Mouse (Mus musculus) stomach, embryonic 16.5 days (tissue): Measurements from ENCODE around the gene Ppp2r1b. TPM values are rescaled to one million over a fixed set of nuclear protein-coding genes. Genes with fewer than 3 reads are reported as not detected.
A peak's percentile ranks its signal among the peaks of the same experiment; 100 is the strongest.

Source experiments
- ATAC-seq: fragments of 200-750 bp; cut with Nextera tagmentation; 2 replicates; pipeline ENCODE4 v1.8.0; 2017; ENCODE audit warnings: moderate number of reproducible peaks, moderate TSS enrichment; ENCODE audit not compliant: insufficient read depth, low FRiP score
- H3K27ac ChIP-seq: fragments of 300-500 bp; sonication (generic); 2 replicates; pipeline ENCODE4 v1.5.1; 2014; ENCODE audit warnings: low read length
- H3K27me3 ChIP-seq: fragments of 300-500 bp; sonication (generic); 2 replicates; pipeline ENCODE4 v1.6.1; 2014; ENCODE audit warnings: low read length, control low read depth, mixed read lengths; ENCODE audit not compliant: control insufficient read depth, insufficient read depth
- H3K36me3 ChIP-seq: fragments of 300-500 bp; sonication (generic); 2 replicates; pipeline ENCODE4 v1.6.1; 2014; ENCODE audit warnings: low read length; ENCODE audit not compliant: control insufficient read depth, insufficient read depth
- H3K4me1 ChIP-seq: fragments of 300-500 bp; sonication (generic); 2 replicates; pipeline ENCODE4 v1.6.1; 2014; ENCODE audit warnings: low read length, control low read depth, mixed read lengths; ENCODE audit not compliant: control insufficient read depth, insufficient read depth
- H3K4me2 ChIP-seq: fragments of 300-500 bp; sonication (generic); 2 replicates; pipeline ENCODE4 v1.6.1; 2014; ENCODE audit warnings: low read depth, low read length, mixed read lengths
- H3K4me3 ChIP-seq: fragments of 300-500 bp; sonication (generic); replicated peaks from 2 replicates; pipeline ENCODE4 v1.5.1; 2014; ENCODE audit warnings: mild to moderate bottlenecking, low read length
- H3K9ac ChIP-seq: fragments of 300-500 bp; sonication (generic); 2 replicates; pipeline ENCODE4 v1.6.1; 2014; ENCODE audit warnings: low read length
- H3K9me3 ChIP-seq: fragments of 300-500 bp; sonication (generic); replicated peaks from 2 replicates; pipeline ENCODE4 v1.6.1; 2016; ENCODE audit warnings: low read length, control low read depth; ENCODE audit not compliant: control insufficient read depth
- WGBS: fragments of 180-500 bp; shearing (Covaris S2); extraction: QIAGEN DNeasy Blood & Tissue Kit; methylation state at CpG from one replicate; pipeline ENCODE4 v1.1.7; 2014; 5-methylcytosine and 5-hydroxymethylcytosine counted together
- polyA plus RNA-seq: library from polyadenylated mRNA; unstranded; fragments of >200 nt; fragmentation: Nextera tagmentation; extraction: Ambion mirVana; gene quantifications from 2 replicates; pipeline ENCODE4 v1.2.1, GENCODE M21; 2015

Gene Ppp2r1b
- polyA plus RNA-seq = 79.3 and 87.5 TPM in 2 replicates

GRCm38 (mm10) chr9:50845081-50845480 lies at the start of gene Ppp2r1b:
TSS of gene Ppp2r1b (plus strand) at chr9:50845301.
- Histone ChIP-seq H3K36me3 (peaks cover 6% of the 10 kb centered on the region; the same call in 1 of the 2 replicates), H3K4me3 (no peak within 1 kb of the TSS), H3K9ac (no peak within 1 kb of the TSS), H3K4me2 (no peak within 1 kb of the TSS), H3K27ac (no peak within 1 kb of the TSS), H3K4me1 (peaks cover 13% of the 10 kb centered on the region), H3K27me3 (no peaks in the 10 kb centered on the region), H3K9me3 (no peaks in the 10 kb centered on the region)
- WGBS = 90% methylated on average over 3 of the region's 3 CpGs
- ATAC-seq = no peak

GRCm38 (mm10) chr9:50796776-50797175 lies 48.3 kb upstream of the Ppp2r1b start:
- H3K4me1 ChIP-seq = no peaks in the 10 kb centered on the region
- no peak overlapping the region for H3K27ac ChIP-seq
- WGBS = 87% methylated on average over 8 of the region's 8 CpGs
- ATAC-seq = no peak
- no peak overlapping the region for H3K4me2 ChIP-seq
- no peaks in the 10 kb centered on the region; the same call in none of the 2 replicates for H3K36me3 ChIP-seq
- H3K4me3 ChIP-seq = no peak overlapping the region
- H3K9ac ChIP-seq = no peak overlapping the region
- no peaks in the 10 kb centered on the region for H3K27me3 ChIP-seq
- H3K9me3 ChIP-seq = no peaks in the 10 kb centered on the region

GRCm38 (mm10) chr9:50797641-50798040 lies 47.5 kb upstream of the Ppp2r1b start:
- no peaks in the 10 kb centered on the region for H3K4me1 ChIP-seq
- no peak overlapping the region for H3K9ac ChIP-seq
- no peaks in the 10 kb centered on the region for H3K9me3 ChIP-seq
- H3K4me3 ChIP-seq = no peak overlapping the region
- peaks cover 3% of the 10 kb centered on the region for H3K36me3 ChIP-seq
- no peak overlapping the region for H3K27ac ChIP-seq
- no peaks in the 10 kb centered on the region for H3K27me3 ChIP-seq
- 91% methylated on average over 7 of the region's 7 CpGs for WGBS
- ATAC-seq = no peak
- H3K4me2 ChIP-seq = no peak overlapping the region

- Histone ChIP-seq H3K27ac (no peak overlapping the region), H3K9ac (no peak overlapping the region), H3K4me2 (no peak overlapping the region), H3K36me3 (peaks cover 3% of the 10 kb centered on the region), H3K4me1 (no peaks in the 10 kb centered on the region), H3K27me3 (no peaks in the 10 kb centered on the region), H3K9me3 (no peaks in the 10 kb centered on the region), H3K4me3 (no peak overlapping the region)
- 83% methylated on average over 5 of the region's 5 CpGs for WGBS
- no peak for ATAC-seq
Measured at GRCm38 (mm10) chr9:50798368-50798767, 46.7 kb upstream of the Ppp2r1b start.

GRCm38 (mm10) chr9:50800985-50801384 lies 44.1 kb upstream of the Ppp2r1b start:
- ATAC-seq = no peak
- Histone ChIP-seq H3K9ac (no peak overlapping the region), H3K4me2 (no peak overlapping the region), H3K4me3 (no peak overlapping the region), H3K27ac (no peak overlapping the region), H3K27me3 (no peaks in the 10 kb centered on the region), H3K36me3 (peaks cover 4% of the 10 kb centered on the region), H3K4me1 (no peaks in the 10 kb centered on the region), H3K9me3 (no peaks in the 10 kb centered on the region)
- 58% methylated on average over 2 of the region's 2 CpGs for WGBS

- no peaks in the 10 kb centered on the region for H3K4me1 ChIP-seq
- no peaks in the 10 kb centered on the region for H3K27me3 ChIP-seq
- WGBS = 80% methylated on average over 7 of the region's 7 CpGs
- no peak overlapping the region for H3K4me2 ChIP-seq
- no peak overlapping the region for H3K4me3 ChIP-seq
- ATAC-seq = peak; percentile 56; the same call in 1 of the 2 replicates
- H3K27ac ChIP-seq = no peak overlapping the region
- H3K36me3 ChIP-seq = peaks cover 6% of the 10 kb centered on the region; the same call in 1 of the 2 replicates
- H3K9ac ChIP-seq = no peak overlapping the region
- no peaks in the 10 kb centered on the region for H3K9me3 ChIP-seq
Measured at GRCm38 (mm10) chr9:50803055-50803671, 41.9 kb upstream of the Ppp2r1b start.

- WGBS = 89% methylated on average over 6 of the region's 6 CpGs
- Histone ChIP-seq H3K36me3 (peaks cover 10% of the 10 kb centered on the region), H3K27ac (no peak overlapping the region), H3K4me3 (no peak overlapping the region), H3K9me3 (no peaks in the 10 kb centered on the region), H3K9ac (no peak overlapping the region), H3K4me2 (no peak overlapping the region), H3K4me1 (no peaks in the 10 kb centered on the region), H3K27me3 (no peaks in the 10 kb centered on the region)
- no peak for ATAC-seq
Measured at GRCm38 (mm10) chr9:50808471-50808870, 36.6 kb upstream of the Ppp2r1b start.

GRCm38 (mm10) chr9:50809146-50809545 lies 36.0 kb upstream of the Ppp2r1b start:
- peaks cover 17% of the 10 kb centered on the region for H3K36me3 ChIP-seq
- H3K27ac ChIP-seq = no peak overlapping the region
- H3K9ac ChIP-seq = no peak overlapping the region
- H3K27me3 ChIP-seq = no peaks in the 10 kb centered on the region
- H3K4me3 ChIP-seq = no peak overlapping the region
- no peak for ATAC-seq
- H3K4me1 ChIP-seq = no peaks in the 10 kb centered on the region
- H3K9me3 ChIP-seq = no peaks in the 10 kb centered on the region
- no peak overlapping the region for H3K4me2 ChIP-seq
- WGBS = 93% methylated on average over 13 of the region's 13 CpGs

- Histone ChIP-seq H3K4me2 (no peak overlapping the region), H3K4me1 (no peaks in the 10 kb centered on the region), H3K27ac (no peak overlapping the region), H3K9me3 (no peaks in the 10 kb centered on the region), H3K36me3 (peaks cover 16% of the 10 kb centered on the region), H3K4me3 (no peak overlapping the region), H3K27me3 (no peaks in the 10 kb centered on the region), H3K9ac (no peak overlapping the region)
- 93% methylated on average over 7 of the region's 7 CpGs for WGBS
- ATAC-seq = no peak
Measured at GRCm38 (mm10) chr9:50811187-50811586, 33.9 kb upstream of the Ppp2r1b start.
